Mouse (Mus musculus): ENCODE measurements around the gene Cyb5d1. TPM values are rescaled to one million over a fixed set of nuclear protein-coding genes. Genes with fewer than 3 reads are reported as not detected.
A peak's percentile ranks its signal among the peaks of the same experiment; 100 is the strongest.

The Cyb5d1 gene
- polyA plus RNA-seq, 1 experiment from 2014 or later = 29.7 TPM

DNA sequence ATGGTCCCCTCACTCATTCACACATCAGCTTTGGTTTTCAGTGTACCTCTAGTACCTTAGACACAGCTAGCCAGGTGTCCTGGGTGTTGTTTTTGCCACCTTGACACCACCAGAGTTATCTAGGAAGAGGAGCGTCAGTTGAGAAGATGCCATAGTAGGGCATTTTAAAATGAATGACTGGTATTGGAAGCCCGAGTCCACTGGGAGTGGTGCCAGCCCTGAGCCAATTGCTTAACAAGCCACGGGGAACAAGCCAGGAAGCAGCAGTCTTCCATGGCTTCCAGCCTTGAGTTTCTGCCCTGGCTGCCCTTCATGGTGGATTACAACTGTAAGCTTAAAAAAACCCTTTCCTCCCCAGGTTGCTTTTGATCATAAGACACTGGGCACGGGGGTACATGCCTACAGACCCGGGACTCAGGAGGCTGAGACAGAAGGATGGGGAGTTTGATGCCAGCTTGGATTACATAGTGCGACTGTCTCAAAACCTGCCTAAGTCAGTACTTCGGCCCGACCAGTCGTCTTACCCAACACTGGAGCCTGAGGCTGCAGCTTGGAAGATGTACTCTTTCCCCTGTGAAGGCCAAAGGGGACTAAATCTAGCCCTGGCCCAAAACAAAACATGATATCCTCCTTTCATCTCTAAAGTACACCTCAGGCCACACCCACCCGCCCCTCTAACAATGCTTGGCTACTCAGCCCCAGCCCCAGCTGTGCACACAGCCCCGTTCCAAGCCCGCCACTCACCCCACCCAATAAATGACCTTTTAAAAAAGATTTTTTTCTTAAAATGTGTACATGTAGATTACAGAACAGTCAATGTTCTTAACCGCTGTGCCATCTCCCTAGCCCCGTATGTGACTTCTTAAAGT lies 5.7 kb downstream of the Cyb5d1 start:
- Histone ChIP-seq H3K36me3 (no peaks in the 10 kb centered on the region), H3K4me3 (replicated peaks) (no peak overlapping the region), H3K27ac (replicated peaks) (no peak overlapping the region), H3K27me3 (replicated peaks) (no peaks in the 10 kb centered on the region), H3K9me3 (replicated peaks) (no peaks in the 10 kb centered on the region), H3K4me1 (peaks cover 11% of the 10 kb centered on the region), H3K4me2 (no peak overlapping the region), H3K9ac (replicated peaks) (no peak overlapping the region)
- WGBS = 58% methylated on average over 14 of the region's 14 CpGs
- ATAC-seq (ENCODE audit: low FRiP score) = no peak

DNA sequence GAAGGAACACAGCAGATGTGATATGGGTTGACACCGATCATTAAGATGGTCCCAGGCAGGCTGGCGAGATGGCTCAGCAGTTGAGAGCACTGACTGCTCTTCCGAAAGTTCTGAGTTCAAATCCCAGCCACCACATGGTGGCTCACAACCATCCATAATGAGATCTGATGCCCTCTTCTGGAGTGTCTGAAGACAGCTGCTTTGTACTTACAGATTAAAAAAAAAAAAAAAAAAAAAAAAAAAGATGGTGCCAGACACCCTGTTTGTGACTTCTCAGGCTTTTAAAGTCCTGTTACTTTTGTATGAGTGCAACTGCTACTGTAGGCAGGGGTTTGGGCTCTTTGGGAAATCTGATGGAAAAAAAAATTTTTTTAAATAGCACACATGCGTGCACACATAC lies 6.8 kb downstream of the Cyb5d1 start:
- ATAC-seq (ENCODE audit: low FRiP score) = no peak
- WGBS = 96% methylated on average over 4 of the region's 4 CpGs
- no peaks in the 10 kb centered on the region for H3K27me3 ChIP-seq (replicated peaks)
- H3K4me3 ChIP-seq (replicated peaks) = no peak overlapping the region
- H3K9ac ChIP-seq (replicated peaks) = no peak overlapping the region
- H3K4me2 ChIP-seq = no peak overlapping the region
- H3K27ac ChIP-seq (replicated peaks) = no peak overlapping the region
- H3K36me3 ChIP-seq = no peaks in the 10 kb centered on the region
- no peaks in the 10 kb centered on the region for H3K9me3 ChIP-seq (replicated peaks)
- peaks cover 4% of the 10 kb centered on the region; the same call in 1 of the 2 replicates for H3K4me1 ChIP-seq

DNA sequence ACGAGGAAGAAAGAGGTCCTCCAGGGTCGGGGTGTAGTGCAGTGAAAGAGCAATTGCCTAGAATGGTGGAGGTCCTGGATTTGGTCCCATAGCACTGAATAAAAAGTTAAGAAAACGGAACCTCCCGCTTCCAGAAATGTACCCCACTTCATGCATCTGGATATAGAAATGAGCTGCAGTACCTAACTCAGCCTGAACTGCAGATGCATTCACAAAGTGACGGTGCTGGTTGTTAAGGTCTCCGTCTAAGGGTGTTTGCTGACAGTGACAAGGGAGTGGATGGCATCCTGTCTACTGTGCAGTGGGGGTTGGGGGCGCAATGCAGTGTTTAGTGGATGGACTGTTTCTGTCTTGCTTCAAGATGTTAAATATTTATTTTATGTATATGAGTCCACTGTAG lies 8.7 kb downstream of the Cyb5d1 start:
- no peaks in the 10 kb centered on the region for H3K36me3 ChIP-seq
- H3K9me3 ChIP-seq (replicated peaks) = no peaks in the 10 kb centered on the region
- no peaks in the 10 kb centered on the region for H3K27me3 ChIP-seq (replicated peaks)
- ATAC-seq (ENCODE audit: low FRiP score) = no peak
- no peak overlapping the region for H3K4me2 ChIP-seq
- no peak overlapping the region for H3K27ac ChIP-seq (replicated peaks)
- no peak overlapping the region for H3K9ac ChIP-seq (replicated peaks)
- 81% methylated on average over 7 of the region's 7 CpGs for WGBS
- H3K4me1 ChIP-seq = peaks cover 3% of the 10 kb centered on the region; the same call in 1 of the 2 replicates
- no peak overlapping the region for H3K4me3 ChIP-seq (replicated peaks)

DNA sequence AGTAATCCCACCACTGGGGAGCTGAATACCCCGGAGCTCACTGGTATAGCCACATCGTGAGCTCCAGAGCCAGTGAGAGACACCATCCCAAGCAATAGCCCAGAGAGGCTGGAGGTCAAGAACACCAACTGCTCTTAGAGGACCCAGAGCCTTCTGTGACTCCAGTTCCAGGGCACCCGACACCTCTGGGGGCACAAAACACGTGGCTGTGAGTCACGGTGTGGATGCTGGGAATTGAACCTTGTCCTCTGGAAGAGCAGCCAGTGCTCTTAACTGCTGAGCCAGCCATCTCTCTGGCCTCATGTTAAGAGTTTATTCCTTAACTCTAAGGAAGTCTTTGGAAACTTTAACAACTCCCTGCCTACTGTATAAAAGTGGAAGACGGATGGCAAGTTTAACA lies 10.5 kb downstream of the Cyb5d1 start:
- Histone ChIP-seq H3K4me1 (no peaks in the 10 kb centered on the region), H3K27me3 (replicated peaks) (no peaks in the 10 kb centered on the region), H3K9ac (replicated peaks) (no peak overlapping the region), H3K27ac (replicated peaks) (no peak overlapping the region), H3K4me2 (no peak overlapping the region), H3K4me3 (replicated peaks) (no peak overlapping the region), H3K36me3 (no peaks in the 10 kb centered on the region), H3K9me3 (replicated peaks) (no peaks in the 10 kb centered on the region)
- WGBS = 81% methylated on average over 6 of the region's 6 CpGs
- no peak for ATAC-seq (ENCODE audit: low FRiP score)

DNA sequence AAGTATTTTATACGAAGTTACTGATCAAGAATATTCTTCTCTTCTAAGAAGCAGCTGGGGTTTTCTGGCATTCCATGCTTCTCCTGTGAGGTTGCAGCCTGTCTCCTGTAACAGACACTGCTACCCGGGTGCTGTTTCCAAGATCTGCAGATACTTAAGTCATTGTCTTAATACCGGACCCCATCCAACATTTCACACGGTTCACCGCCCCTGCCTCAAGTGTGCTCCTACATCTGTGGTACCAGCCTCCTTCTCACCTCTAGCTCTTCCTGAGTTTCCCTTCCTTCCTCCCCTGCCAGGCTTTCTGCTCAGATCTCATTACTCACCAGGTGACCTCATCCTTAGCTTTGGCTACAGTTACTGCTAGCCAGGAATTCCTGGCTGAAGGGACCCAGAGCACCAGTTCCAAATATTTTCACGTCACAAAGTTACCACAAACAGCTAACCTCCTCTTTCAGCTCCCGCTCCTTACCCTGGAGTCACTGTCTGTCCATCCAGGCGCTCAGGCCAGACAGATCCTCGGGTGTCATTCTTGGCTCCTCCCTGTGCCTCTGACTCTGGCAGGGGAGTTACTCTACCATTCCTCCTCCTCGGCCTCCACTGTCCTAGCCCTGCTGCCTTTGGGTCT lies 12.8 kb downstream of the Cyb5d1 start:
- H3K4me2 ChIP-seq = no peak overlapping the region
- ATAC-seq (ENCODE audit: low FRiP score) = no peak
- no peaks in the 10 kb centered on the region for H3K9me3 ChIP-seq (replicated peaks)
- WGBS = 71% methylated on average over 10 of the region's 10 CpGs
- no peak overlapping the region for H3K27ac ChIP-seq (replicated peaks)
- H3K9ac ChIP-seq (replicated peaks) = no peak overlapping the region
- no peak overlapping the region for H3K4me3 ChIP-seq (replicated peaks)
- H3K27me3 ChIP-seq (replicated peaks) = no peaks in the 10 kb centered on the region
- no peaks in the 10 kb centered on the region for H3K36me3 ChIP-seq
- H3K4me1 ChIP-seq = no peaks in the 10 kb centered on the region

DNA sequence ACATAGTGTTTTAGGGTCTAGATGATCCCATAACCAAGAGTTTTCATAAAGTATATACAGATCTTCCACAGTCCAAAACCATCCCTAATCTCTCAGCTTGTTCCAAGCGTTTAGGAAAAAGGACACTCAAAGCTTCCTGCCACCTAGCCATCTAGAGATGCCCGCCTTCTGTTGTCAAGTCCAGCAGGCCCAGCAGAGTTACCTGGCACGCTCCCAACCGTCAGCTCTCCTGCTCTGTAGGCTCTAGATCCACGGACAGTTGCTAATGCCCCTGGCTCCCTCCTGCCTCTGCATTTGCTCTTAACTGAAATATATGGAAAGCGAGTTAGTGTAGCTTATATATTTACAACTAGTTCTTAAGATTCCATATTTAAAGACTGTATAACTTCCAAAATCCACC lies 14.1 kb downstream of the Cyb5d1 start:
- Histone ChIP-seq H3K36me3 (no peaks in the 10 kb centered on the region), H3K4me2 (no peak overlapping the region), H3K27me3 (replicated peaks) (no peaks in the 10 kb centered on the region), H3K4me1 (no peaks in the 10 kb centered on the region), H3K27ac (replicated peaks) (no peak overlapping the region), H3K9me3 (replicated peaks) (no peaks in the 10 kb centered on the region), H3K9ac (replicated peaks) (no peak overlapping the region), H3K4me3 (replicated peaks) (no peak overlapping the region)
- no peak for ATAC-seq (ENCODE audit: low FRiP score)
- WGBS = 83% methylated on average over 6 of the region's 6 CpGs

DNA sequence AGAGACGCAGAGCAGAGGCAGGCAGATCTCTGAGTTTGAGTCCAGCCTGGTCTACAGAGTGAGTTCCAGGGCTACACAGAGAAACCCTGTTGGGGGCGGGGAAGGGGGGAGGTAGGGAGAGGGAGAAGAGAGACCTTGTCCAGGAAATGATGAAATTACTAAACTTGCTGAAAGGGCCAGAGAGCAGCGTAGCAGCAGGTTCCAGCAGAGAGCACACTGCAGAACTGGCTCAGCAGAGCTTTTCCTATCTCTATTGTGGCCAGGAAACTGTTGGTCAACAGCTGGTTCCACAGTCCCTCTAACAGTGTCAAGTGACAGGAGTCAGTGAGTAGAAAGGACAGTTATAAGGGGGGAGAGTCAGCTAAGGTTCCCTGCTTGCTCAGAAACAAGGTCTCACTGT lies 15.8 kb downstream of the Cyb5d1 start:
- H3K9me3 ChIP-seq (replicated peaks) = no peaks in the 10 kb centered on the region
- no peaks in the 10 kb centered on the region for H3K27me3 ChIP-seq (replicated peaks)
- no peak overlapping the region for H3K9ac ChIP-seq (replicated peaks)
- no peak overlapping the region for H3K27ac ChIP-seq (replicated peaks)
- H3K4me2 ChIP-seq = no peak overlapping the region
- H3K36me3 ChIP-seq = no peaks in the 10 kb centered on the region
- ATAC-seq (ENCODE audit: low FRiP score) = no peak
- WGBS = 93% methylated on average over 3 of the region's 3 CpGs
- no peaks in the 10 kb centered on the region for H3K4me1 ChIP-seq
- H3K4me3 ChIP-seq (replicated peaks) = no peak overlapping the region

DNA sequence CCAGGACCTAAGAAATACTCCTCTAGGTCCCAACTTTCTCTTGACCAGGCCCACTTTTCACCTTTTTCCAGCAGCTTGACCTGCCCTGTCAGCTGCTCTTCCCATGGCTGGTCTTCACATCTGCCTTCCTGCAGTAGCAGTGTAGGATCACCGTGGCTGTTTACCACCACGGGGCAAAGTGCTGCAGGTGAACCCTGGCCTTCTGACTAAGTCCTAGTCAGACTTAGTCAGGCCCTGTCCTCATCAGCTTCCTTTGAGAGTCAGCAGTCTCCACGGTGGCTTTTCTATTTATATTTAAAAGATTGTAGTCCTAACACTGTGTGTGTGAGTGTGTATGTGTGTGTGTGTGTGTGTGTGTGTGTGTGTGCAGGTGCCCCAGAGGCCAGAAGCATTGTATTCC lies 17.7 kb downstream of the Cyb5d1 start:
- no peak for ATAC-seq (ENCODE audit: low FRiP score)
- H3K4me1 ChIP-seq = peaks cover 1% of the 10 kb centered on the region; the same call in 1 of the 2 replicates
- no peak overlapping the region for H3K9ac ChIP-seq (replicated peaks)
- no peak overlapping the region for H3K4me2 ChIP-seq
- peaks cover 5% of the 10 kb centered on the region; the same call in 1 of the 2 replicates for H3K36me3 ChIP-seq
- H3K27ac ChIP-seq (replicated peaks) = no peak overlapping the region
- 89% methylated on average over 3 of the region's 3 CpGs for WGBS
- H3K27me3 ChIP-seq (replicated peaks) = no peaks in the 10 kb centered on the region
- no peaks in the 10 kb centered on the region for H3K9me3 ChIP-seq (replicated peaks)
- H3K4me3 ChIP-seq (replicated peaks) = no peak overlapping the region

DNA sequence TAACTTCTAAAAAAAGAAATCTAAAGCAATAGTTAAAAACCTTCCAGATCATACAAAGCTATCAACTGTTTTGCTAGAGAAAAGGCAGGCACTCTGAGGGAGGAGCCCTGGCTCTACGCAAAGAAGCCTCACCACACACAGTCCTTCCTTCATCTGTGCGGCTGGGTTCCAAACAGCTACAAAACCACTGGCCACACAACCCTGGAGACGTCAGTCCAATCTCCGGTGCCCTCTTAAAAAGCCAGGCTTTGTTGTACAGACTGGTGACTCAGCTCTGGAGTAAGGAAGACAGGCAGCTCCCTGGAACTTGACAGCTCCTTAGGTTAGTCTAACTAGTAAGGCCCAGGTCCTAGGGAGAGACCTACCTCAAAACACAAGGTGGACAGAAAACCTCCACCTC lies 19.8 kb downstream of the Cyb5d1 start:
- no peak overlapping the region for H3K9ac ChIP-seq (replicated peaks)
- no peaks in the 10 kb centered on the region for H3K27me3 ChIP-seq (replicated peaks)
- no peak for ATAC-seq (ENCODE audit: low FRiP score)
- no peaks in the 10 kb centered on the region for H3K9me3 ChIP-seq (replicated peaks)
- no peak overlapping the region for H3K27ac ChIP-seq (replicated peaks)
- H3K4me1 ChIP-seq = peaks cover 22% of the 10 kb centered on the region
- H3K36me3 ChIP-seq = peaks cover 5% of the 10 kb centered on the region; the same call in 1 of the 2 replicates
- no peak overlapping the region for H3K4me2 ChIP-seq
- 85% methylated on average over 4 of the region's 4 CpGs for WGBS
- no peak overlapping the region for H3K4me3 ChIP-seq (replicated peaks)

DNA sequence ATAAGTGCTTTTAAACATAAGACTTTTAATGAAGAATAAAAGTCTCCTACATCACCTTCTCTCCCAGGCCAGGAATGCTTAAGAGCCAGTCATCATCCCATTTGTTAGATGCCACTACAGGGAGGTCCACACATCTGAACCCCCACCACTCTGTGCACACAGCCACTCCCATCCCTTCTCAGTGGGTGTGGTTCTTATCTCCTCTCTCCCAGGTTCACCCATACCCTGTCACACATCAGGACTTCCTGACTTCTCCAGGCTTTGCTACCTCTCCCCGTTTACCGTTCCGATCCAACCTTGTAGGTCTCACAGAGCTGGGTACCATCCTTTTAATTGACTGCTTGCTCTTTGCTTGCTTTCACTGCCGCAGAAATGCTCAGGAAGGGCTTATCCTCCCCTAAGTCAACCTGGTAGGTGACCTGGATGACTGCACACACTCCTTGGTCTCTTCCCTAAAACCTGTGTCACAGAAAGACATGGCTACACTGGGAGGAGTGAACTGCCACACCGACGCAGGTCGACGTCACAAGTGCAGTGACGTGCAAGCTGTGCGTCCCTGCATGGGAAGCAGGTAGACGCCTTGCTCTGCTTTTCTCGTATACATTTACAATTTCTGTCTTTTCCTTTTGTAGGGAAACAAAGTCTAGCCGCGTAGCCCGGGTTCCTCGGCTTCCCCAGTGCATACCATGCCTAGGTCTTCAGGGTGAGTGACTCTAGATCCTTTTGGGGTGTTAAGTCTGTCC lies 22.0 kb downstream of the Cyb5d1 start:
- H3K27ac ChIP-seq (replicated peaks) = 0 out of 2 replicates have a peak overlapping the region, but pooled peaks have one; percentile 5
- WGBS = 93% methylated on average over 16 of the region's 16 CpGs
- no peaks in the 10 kb centered on the region for H3K9me3 ChIP-seq (replicated peaks)
- no peaks in the 10 kb centered on the region for H3K27me3 ChIP-seq (replicated peaks)
- no peak overlapping the region for H3K9ac ChIP-seq (replicated peaks)
- no peak overlapping the region for H3K4me3 ChIP-seq (replicated peaks)
- peaks cover 5% of the 10 kb centered on the region; the same call in 1 of the 2 replicates for H3K36me3 ChIP-seq
- ATAC-seq (ENCODE audit: low FRiP score) = no peak
- H3K4me2 ChIP-seq = no peak overlapping the region
- peaks cover 25% of the 10 kb centered on the region for H3K4me1 ChIP-seq

DNA sequence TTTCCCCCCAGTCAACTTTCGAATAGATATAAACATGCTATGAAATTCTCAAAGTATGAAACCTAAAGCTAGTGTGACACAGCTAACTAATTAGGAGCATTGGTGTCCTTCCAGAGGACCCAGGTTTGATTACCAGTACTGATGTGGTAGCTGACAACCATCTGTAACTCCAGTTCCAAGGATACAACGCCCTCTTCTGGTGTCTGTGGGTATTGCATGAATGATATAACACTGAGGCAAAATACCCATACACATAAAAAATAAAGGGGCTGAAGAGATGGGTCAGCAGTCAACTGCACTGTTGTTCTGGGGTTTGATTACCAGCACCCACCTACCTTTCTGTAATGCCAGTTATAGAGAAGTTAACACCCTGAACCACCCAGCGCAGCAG lies 22.7 kb downstream of the Cyb5d1 start:
- no peaks in the 10 kb centered on the region for H3K9me3 ChIP-seq (replicated peaks)
- H3K9ac ChIP-seq (replicated peaks) = no peak overlapping the region
- ATAC-seq (ENCODE audit: low FRiP score) = no peak
- H3K4me2 ChIP-seq = no peak overlapping the region
- H3K27me3 ChIP-seq (replicated peaks) = no peaks in the 10 kb centered on the region
- peaks cover 5% of the 10 kb centered on the region; the same call in 1 of the 2 replicates for H3K36me3 ChIP-seq
- H3K27ac ChIP-seq (replicated peaks) = peak overlapping the region; percentile 77; the same call in 1 of the 2 replicates
- H3K4me1 ChIP-seq = peaks cover 31% of the 10 kb centered on the region
- WGBS = 65% methylated on average over 3 of the region's 3 CpGs
- H3K4me3 ChIP-seq (replicated peaks) = no peak overlapping the region

Measured in neural tube, embryonic 15.5 days (tissue).